Mouse (Mus musculus): ENCODE measurements around the gene Nos3.

The Nos3 gene

GRCm38 (mm10) chr5:24373807-24374206, 9.2 kb downstream of the Nos3 start:
- no peak for DNase-seq (ENCODE audit: extremely low read depth, insufficient read length, low spot score)

- no peak for DNase-seq (ENCODE audit: extremely low read depth, insufficient read length, low spot score)
Measured at GRCm38 (mm10) chr5:24374216-24374615, 9.6 kb downstream of the Nos3 start.

- DNase-seq (ENCODE audit: extremely low read depth, insufficient read length, low spot score) = no peak
Measured at GRCm38 (mm10) chr5:24374666-24375328, 10.2 kb downstream of the Nos3 start.

- no peak for DNase-seq (ENCODE audit: extremely low read depth, insufficient read length, low spot score)
Measured at GRCm38 (mm10) chr5:24378700-24379099, 14.1 kb downstream of the Nos3 start.

- no peak for DNase-seq (ENCODE audit: extremely low read depth, insufficient read length, low spot score)
Measured at GRCm38 (mm10) chr5:24379501-24379900, 14.9 kb downstream of the Nos3 start.

- DNase-seq (ENCODE audit: extremely low read depth, insufficient read length, low spot score) = no peak
Measured at GRCm38 (mm10) chr5:24380499-24380898, 15.9 kb downstream of the Nos3 start.

GRCm38 (mm10) chr5:24381486-24381885, 16.9 kb downstream of the Nos3 start:
- DNase-seq (ENCODE audit: extremely low read depth, insufficient read length, low spot score) = no peak

- no peak for DNase-seq (ENCODE audit: extremely low read depth, insufficient read length, low spot score)
Measured at GRCm38 (mm10) chr5:24381988-24382387, 17.4 kb downstream of the Nos3 start.

GRCm38 (mm10) chr5:24383026-24383859, 18.6 kb downstream of the Nos3 start:
- DNase-seq (ENCODE audit: extremely low read depth, insufficient read length, low spot score) = peak; percentile 90

- DNase-seq (ENCODE audit: extremely low read depth, insufficient read length, low spot score) = no peak
Measured at GRCm38 (mm10) chr5:24384407-24384806, 19.8 kb downstream of the Nos3 start.

GRCm38 (mm10) chr5:24385374-24385773, 20.8 kb downstream of the Nos3 start:
- no peak for DNase-seq (ENCODE audit: extremely low read depth, insufficient read length, low spot score)

- DNase-seq (ENCODE audit: extremely low read depth, insufficient read length, low spot score) = no peak
Measured at GRCm38 (mm10) chr5:24385887-24386550, 21.4 kb downstream of the Nos3 start.

- DNase-seq (ENCODE audit: extremely low read depth, insufficient read length, low spot score) = no peak
Measured at GRCm38 (mm10) chr5:24387264-24388241, 22.9 kb downstream of the Nos3 start.

- no peak for DNase-seq (ENCODE audit: extremely low read depth, insufficient read length, low spot score)
Measured at GRCm38 (mm10) chr5:24388246-24388915, 23.8 kb downstream of the Nos3 start.

- DNase-seq (ENCODE audit: extremely low read depth, insufficient read length, low spot score) = peak; percentile 61
Measured at GRCm38 (mm10) chr5:24389011-24389657, 24.5 kb downstream of the Nos3 start.

GRCm38 (mm10) chr5:24389658-24390020, 25.0 kb downstream of the Nos3 start:
- DNase-seq (ENCODE audit: extremely low read depth, insufficient read length, low spot score) = no peak

- no peak for DNase-seq (ENCODE audit: extremely low read depth, insufficient read length, low spot score)
Measured at GRCm38 (mm10) chr5:24391864-24392263, 27.3 kb downstream of the Nos3 start, which contains the start of gene Atg9b. Gene Atg9b, minus strand, starts transcription at chr5:24392143.

GRCm38 (mm10) chr5:24392724-24393123, 28.1 kb downstream of the Nos3 start:
- peak; percentile 78 for DNase-seq (ENCODE audit: extremely low read depth, insufficient read length, low spot score)

GRCm38 (mm10) chr5:24393392-24393997, 28.9 kb downstream of the Nos3 start, which contains the start of gene Abcb8:
Gene Abcb8, plus strand, starts transcription at chr5:24393663.
- DNase-seq (ENCODE audit: extremely low read depth, insufficient read length, low spot score) = peak; percentile 80

Data from 3134 (cell line).